Mouse (Mus musculus) megakaryocyte, embryonic 14.5 days (primary cell): ENCODE data around the gene Nav1.

Experiments used
- FLI1 ChIP-seq: IDR thresholded peaks from 2 replicates; pipeline ENCODE4 v1.6.1; 2012; ENCODE audit warnings: low read length, inconsistent platforms, mixed read lengths
- GATA1 ChIP-seq: IDR thresholded peaks from 3 replicates; pipeline ENCODE4 v1.6.1; 2012; ENCODE audit warnings: mixed read lengths, low read length, inconsistent platforms, borderline replicate concordance

- TF ChIP-seq GATA1 (no peak), FLI1 (no peak)
Measured at GRCm38 (mm10) chr1:135606355-135607015, 610 bp downstream of the Nav1 start.
